10 mouse cellular contexts compared by ENCODE assay signal in genomic region chr11:109369026-109369637, GRCm38 (mm10). TPM values are rescaled to one million over a fixed set of nuclear protein-coding genes. Genes with fewer than 3 reads are reported as not detected.
DNase-seq lines count a peak whose midpoint lies in the region; ATAC-seq and TF ChIP-seq lines count a peak whose summit lies in the region.
"Had no signal": no experiment of that assay in that cellular context is flagged by ENCODE, and none has a peak within 500 bp of the region (broad histone marks: within the 10 kb centered on the region; RNA-seq: fewer than 3 reads in every experiment).

No protein-coding gene starts in this region.

- no peaks in the 10 kb centered on the region for H3K36me3 ChIP-seq in testis, adult 2 months (ENCODE audit: control insufficient read depth, insufficient read depth, low read length)
- H3K36me3 ChIP-seq in lung, postnatal 0 days (ENCODE audit: insufficient read depth, low read length): no peaks in the 10 kb centered on the region

- H3K9ac ChIP-seq in lung, postnatal 0 days (replicated peaks; ENCODE audit: low read depth): no peak overlapping the region
- H3K9ac ChIP-seq: midbrain, embryonic 15.5 days had no signal

- TF ChIP-seq EP300 in lung, postnatal 0 days (IDR thresholded peaks at IDR 0.05): peak; percentile 89

- peak; percentile 48 for DNase-seq in gastrocnemius, adult 2 months
- DNase-seq in gastrocnemius, postnatal 4 days (ENCODE audit: low spot score in 2 of 2): no peak
- no peak for DNase-seq in testis, postnatal 10 days (ENCODE audit: low spot score)
- peak; percentile 76 for DNase-seq in lung, postnatal 0 days (ENCODE audit: low spot score)
- DNase-seq in thymus, postnatal 0 days (ENCODE audit: low spot score): no peak
- DNase-seq in thymus, postnatal 4 days: no peak
- DNase-seq in neural tube, embryonic 10.5 days (ENCODE audit: extremely low spot score, low spot score): no peak

- peak overlapping the region; percentile 68 for H3K27ac ChIP-seq in gastrocnemius, adult 2 months
- H3K27ac ChIP-seq in testis, adult 2 months (ENCODE audit: control insufficient read depth, insufficient read depth, low read depth, low read length): peak overlapping the region; percentile 26; the same call in 1 of the 2 replicates
- H3K27ac ChIP-seq in lung, postnatal 0 days (ENCODE audit: low read length): peak overlapping the region; percentile 34; the same call in 1 of the 2 replicates
- H3K27ac ChIP-seq: midbrain, embryonic 15.5 days had no signal

- H3K4me3 ChIP-seq in gastrocnemius, adult 2 months: peak overlapping the region; percentile 5; the same call in 1 of the 2 replicates
- H3K4me3 ChIP-seq in testis, adult 2 months (ENCODE audit: control insufficient read depth, low read depth, low read length): no peak overlapping the region
- no peak overlapping the region for H3K4me3 ChIP-seq in lung, postnatal 0 days (ENCODE audit: low read depth, low read length)
- H3K4me3 ChIP-seq: midbrain, embryonic 15.5 days had no signal

- H3K27me3 ChIP-seq in testis, adult 2 months (ENCODE audit: control insufficient read depth, insufficient read depth, low read length): no peaks in the 10 kb centered on the region
- H3K27me3 ChIP-seq in lung, postnatal 0 days (replicated peaks; ENCODE audit: insufficient read depth, low read length): no peaks in the 10 kb centered on the region
- H3K27me3 ChIP-seq: midbrain, embryonic 15.5 days had no signal

- TF ChIP-seq POLR2A in testis, adult 2 months (IDR thresholded peaks at IDR 0.05; ENCODE audit: control insufficient read depth, low read depth, low read length): no peak

- TF ChIP-seq CTCF in gastrocnemius, adult 2 months (IDR thresholded peaks at IDR 0.05): no peak
- no peak for TF ChIP-seq CTCF in testis, adult 2 months (IDR thresholded peaks at IDR 0.05; ENCODE audit: control insufficient read depth, insufficient read depth, insufficient replicate concordance, low read depth, low read length)
- TF ChIP-seq CTCF in lung, postnatal 0 days (IDR thresholded peaks at IDR 0.05): no peak

- no peaks in the 10 kb centered on the region for H3K9me3 ChIP-seq in lung, postnatal 0 days (ENCODE audit: low read length)
- H3K9me3 ChIP-seq: midbrain, embryonic 15.5 days had no signal

- intact Hi-C loops in gastrocnemius, adult 2 months (cut with DNase I): no loop called here

- peak; percentile 85 for ATAC-seq in lung, postnatal 0 days
- ATAC-seq: midbrain, embryonic 15.5 days had no signal

- peaks cover 3% of the 10 kb centered on the region for H3K4me1 ChIP-seq in testis, adult 2 months (ENCODE audit: control insufficient read depth, insufficient read depth, low read length)
- H3K4me1 ChIP-seq in lung, postnatal 0 days (ENCODE audit: insufficient read depth, low read depth, low read length): peaks cover 26% of the 10 kb centered on the region

- no peak overlapping the region for H3K4me2 ChIP-seq in lung, postnatal 0 days (replicated peaks; ENCODE audit: low read depth, low read length)
- H3K4me2 ChIP-seq: midbrain, embryonic 15.5 days had no signal

- 33% methylated on average over 3 of the region's 3 CpGs for WGBS in lung, postnatal 0 days

RNA-seq across cellular contexts. Expression of gene Gna13, which starts 6.5 kb away (rescaled TPM):
- 10 to 100 TPM; 25.6 to 27.8 TPM for total RNA-seq in gastrocnemius, adult 2 months (2021)
- total RNA-seq in gastrocnemius, postnatal 4 days (2021): 10 to 100 TPM; 47.3 to 54.5 TPM
- polyA plus RNA-seq in testis, adult 2 months (2012; rRNA removed): 30.3 and 37.7 TPM in 2 replicates
- 57.7 and 69.7 TPM in 2 replicates for polyA plus RNA-seq in lung, postnatal 0 days (2015; fragmentation: Nextera tagmentation; extraction: Ambion mirVana)
- polyA plus RNA-seq in thymus, postnatal 0 days (2015; fragmentation: Nextera tagmentation; extraction: Ambion mirVana): 34.1 and 46.4 TPM in 2 replicates

RNA-seq across cellular contexts. Expression of gene 9930022D16Rik, which starts 44.6 kb away (rescaled TPM):
- total RNA-seq in gastrocnemius, adult 2 months (2021): not detected
- total RNA-seq in gastrocnemius, postnatal 4 days (2021): not detected
- not detected in 2 replicates for polyA plus RNA-seq in testis, adult 2 months (2012; rRNA removed)
- polyA plus RNA-seq in lung, postnatal 0 days (2015; fragmentation: Nextera tagmentation; extraction: Ambion mirVana): 0.07 TPM in 1 of 2 replicates, not detected in the other
- 0.08 and 0.12 TPM in 2 replicates for polyA plus RNA-seq in thymus, postnatal 0 days (2015; fragmentation: Nextera tagmentation; extraction: Ambion mirVana)
- polyA plus RNA-seq: intestine, embryonic 14.5 days; midbrain, embryonic 15.5 days had no signal

RNA-seq across cellular contexts. Expression of gene Amz2, which starts 56.6 kb away (rescaled TPM):
- total RNA-seq in gastrocnemius, adult 2 months (2021): 10 to 100 TPM; 70.4 to 71.7 TPM
- total RNA-seq in gastrocnemius, postnatal 4 days (2021): 10 to 100 TPM; 47.4 to 55.9 TPM
- 353 and 458 TPM in 2 replicates for polyA plus RNA-seq in testis, adult 2 months (2012; rRNA removed)
- polyA plus RNA-seq in lung, postnatal 0 days (2015; fragmentation: Nextera tagmentation; extraction: Ambion mirVana): 23.6 and 28.8 TPM in 2 replicates
- 59.4 and 60.0 TPM in 2 replicates for polyA plus RNA-seq in thymus, postnatal 0 days (2015; fragmentation: Nextera tagmentation; extraction: Ambion mirVana)

Comparison
In these comparisons a context has a peak if more than half of its experiments do, and no peak if none do; other contexts are left out.
1. DNase-seq: peak in gastrocnemius, adult 2 months (single experiment) and lung, postnatal 0 days (single experiment); none in gastrocnemius, postnatal 4 days (0 of 2), testis, postnatal 10 days (single experiment), thymus, postnatal 0 days (single experiment), thymus, postnatal 4 days (single experiment) and neural tube, embryonic 10.5 days (single experiment).
2. Peak in every context shown above with its lines, with median percentiles within 50 percentile points of each other: H3K27ac ChIP-seq.